Mouse (Mus musculus): Measurements from ENCODE around the gene Fam214b.

The Fam214b gene

DNA sequence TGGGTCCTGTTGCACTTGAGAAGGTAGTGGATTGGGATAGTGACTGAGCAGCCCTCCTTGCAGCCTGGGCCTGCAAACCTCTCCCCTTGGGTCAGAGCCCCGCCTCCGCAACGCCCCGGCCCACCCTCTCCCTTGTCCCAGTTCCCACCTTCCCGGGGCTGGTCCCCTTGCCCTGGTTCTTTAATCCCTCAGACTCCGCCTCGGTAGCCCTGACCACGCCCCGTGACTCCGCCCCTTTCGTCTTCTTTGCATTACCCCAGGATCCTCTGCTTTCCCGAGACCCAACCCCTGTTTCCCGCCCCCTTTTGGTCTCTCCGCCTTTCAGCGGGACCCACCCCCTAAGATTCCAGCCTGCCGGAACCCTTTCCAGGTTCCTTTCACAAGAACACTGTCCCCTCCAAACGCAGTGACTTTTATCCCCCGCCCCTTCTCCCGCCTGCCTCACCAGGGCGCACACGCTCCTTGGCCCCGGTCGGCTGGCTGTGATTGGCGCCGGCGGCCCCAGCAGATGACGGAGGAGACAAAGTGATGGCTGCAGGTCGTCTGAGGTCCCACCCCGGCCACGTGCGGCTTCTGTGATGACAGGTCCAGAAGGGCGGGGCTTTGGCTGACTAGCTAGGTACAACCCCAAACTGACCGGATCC is at the start of gene Fam214b:
Gene Fam214b, minus strand, starts transcription at position 562 of the 644 bp plus-strand sequence.
- DNase-seq = peak; percentile 89

DNA sequence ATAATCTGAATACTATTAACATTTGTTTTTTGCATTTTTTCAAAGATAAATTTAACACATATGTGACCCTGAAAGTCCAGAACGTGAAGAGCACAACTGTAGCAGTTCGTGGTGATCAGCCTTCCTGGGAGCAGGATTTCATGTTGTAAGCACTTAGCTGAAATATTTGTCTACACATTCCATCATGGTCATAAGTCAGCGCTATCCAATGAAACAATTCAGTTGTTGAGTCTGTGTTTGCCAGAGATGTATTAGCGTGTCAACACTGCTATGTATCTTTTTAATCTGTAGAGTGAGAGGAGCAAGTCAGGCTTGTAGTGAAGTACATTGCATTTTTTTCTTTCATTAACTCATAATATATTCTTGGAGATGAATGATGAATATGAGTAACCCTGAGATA is 45.2 kb upstream of the Fam214b start:
- no peak for DNase-seq

DNA sequence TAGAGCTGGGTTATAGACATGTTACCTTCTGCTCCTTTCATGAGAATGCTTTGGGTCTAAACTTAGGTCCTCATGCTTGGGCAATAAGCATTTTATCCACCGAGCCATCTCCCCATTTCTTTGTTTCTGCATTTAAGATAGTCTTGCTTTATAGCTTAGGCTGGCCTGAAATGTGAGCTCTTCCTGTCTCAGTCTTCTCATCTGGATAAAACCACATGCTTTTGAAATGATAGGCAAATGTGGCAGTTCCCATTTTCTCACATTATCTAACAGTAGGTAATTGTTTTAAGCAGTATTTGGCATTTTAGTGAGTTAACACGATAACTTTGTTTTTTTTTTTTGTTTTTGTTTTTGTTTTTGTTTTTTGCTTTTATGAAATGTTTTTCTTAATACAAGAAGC is 43.9 kb upstream of the Fam214b start:
- no peak for DNase-seq

DNA sequence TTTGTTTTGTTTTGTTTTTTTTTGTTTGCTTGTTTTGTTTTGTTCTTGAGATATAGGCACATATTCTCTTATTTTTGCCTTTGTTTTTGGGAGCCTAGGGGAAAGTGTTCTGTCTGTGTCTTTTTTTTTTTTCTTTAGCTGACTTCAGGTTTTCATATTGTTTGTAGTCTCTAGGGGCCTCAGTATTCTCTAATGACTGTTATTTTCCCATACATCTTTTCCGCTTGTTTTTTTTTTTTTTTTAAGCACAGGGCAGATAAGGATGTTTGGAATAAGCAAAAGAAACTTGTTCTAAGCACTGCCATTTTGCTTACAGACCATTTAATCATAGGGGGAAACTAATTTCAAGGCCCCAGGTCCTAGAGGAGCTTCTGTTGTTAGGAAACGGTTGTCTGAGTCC is 36.4 kb upstream of the Fam214b start:
- no peak for DNase-seq

DNA sequence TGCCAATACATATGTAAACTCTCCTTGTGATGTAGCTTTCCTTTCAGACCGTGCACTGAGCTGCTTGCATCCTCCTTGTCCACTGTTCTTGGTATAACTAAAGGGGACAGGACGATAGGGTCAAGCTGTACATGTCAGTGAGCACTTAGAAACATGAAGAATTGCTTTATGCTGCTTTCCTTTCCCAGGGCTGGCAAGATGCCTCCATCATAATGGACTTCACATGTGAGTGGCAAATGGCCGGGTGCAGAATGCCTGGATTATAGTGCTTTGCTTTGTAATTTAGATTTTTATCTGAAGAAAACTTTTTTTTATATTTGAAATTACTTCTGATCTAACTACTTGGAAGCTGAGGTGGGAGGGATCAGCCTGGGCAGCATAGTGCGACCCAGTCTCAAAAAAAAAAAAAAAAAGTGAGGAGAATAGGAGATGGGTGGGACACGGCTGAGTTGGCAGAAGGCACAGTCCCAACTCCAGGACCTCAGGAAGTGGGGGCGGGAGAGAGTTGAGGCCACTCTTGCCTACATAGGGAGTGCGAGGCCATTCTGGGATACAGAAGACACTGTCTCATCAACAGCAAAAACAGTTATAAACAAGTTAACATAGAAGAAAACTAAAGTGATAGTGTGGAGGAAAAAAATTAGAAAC is 32.2 kb upstream of the Fam214b start:
- no peak for DNase-seq

DNA sequence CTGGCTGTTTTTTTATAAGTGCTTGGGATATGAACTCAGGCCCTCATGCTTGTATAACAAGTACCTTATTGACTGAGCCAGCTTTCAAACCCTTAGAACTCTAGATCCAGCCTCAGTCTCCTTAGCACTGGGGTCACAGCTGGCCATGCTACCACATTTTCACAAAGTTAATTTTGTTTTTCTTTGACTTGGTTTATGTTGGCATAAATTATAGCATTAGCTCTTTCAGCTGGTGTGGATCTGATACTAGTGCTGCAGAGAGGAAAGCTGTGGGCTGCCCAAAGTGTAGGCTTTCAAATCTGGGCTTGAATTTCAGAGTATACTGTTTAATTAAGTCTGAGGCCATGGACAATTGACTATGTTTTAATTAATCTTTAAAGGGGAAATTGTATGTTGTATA is 28.9 kb upstream of the Fam214b start:
- DNase-seq = no peak

DNA sequence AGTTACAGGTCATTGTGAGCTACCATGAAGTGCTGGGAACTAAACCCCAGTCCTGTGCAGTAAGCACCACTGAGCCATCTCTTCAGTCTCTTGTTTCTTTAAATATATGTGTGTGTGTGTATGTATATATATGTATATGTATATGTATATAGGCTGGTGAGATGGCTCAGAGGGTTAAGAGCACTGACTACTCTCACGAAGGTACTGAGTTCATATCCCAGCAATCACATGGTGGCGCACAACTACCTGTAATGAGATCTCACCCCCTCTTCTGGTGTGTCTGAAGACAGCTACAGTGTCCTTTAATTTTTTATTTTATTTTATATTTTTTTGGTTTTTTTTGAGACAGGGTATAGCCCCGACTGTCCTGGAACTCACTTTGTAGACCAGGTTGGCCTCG is 19.5 kb upstream of the Fam214b start:
- no peak for DNase-seq

DNA sequence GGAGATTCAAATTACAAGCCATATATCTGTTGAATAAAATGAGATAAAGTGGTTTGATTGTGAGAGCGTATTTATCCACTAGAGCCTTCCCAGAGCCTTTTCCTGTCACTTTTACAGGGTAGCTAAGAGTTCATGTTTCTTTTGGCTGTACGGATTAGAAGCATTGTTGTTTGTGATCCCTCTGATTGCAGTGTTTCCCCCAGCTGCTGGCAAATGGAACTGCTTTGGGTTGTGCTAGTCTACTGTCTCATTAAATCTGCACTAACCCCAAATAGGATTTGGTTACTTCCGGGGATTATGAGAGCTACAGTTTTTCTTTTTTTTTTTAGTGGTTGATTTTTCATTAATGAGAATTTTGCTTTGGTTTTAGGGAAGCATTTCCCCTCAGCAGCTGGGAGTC is 14.3 kb upstream of the Fam214b start:
- DNase-seq = no peak

DNA sequence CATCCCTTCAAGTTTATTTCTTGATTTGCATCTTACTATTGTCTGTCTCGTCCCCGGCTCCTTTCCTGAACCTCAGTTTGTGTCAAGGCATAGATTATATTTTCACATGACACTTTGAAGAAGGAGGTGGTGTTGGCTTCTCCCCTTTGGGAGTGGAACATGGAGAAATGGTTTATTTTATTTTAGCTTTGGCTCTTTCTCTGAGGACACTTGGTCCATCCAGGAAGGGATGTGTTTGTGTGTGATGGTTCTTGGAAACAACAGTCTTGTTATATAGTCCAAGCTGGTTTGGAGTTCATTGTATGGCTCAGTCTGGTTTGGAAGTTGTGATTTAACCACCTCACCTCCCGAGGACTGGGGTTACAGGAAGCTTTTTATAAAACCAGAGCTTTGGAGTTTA is 13.7 kb upstream of the Fam214b start:
- DNase-seq = no peak

DNA sequence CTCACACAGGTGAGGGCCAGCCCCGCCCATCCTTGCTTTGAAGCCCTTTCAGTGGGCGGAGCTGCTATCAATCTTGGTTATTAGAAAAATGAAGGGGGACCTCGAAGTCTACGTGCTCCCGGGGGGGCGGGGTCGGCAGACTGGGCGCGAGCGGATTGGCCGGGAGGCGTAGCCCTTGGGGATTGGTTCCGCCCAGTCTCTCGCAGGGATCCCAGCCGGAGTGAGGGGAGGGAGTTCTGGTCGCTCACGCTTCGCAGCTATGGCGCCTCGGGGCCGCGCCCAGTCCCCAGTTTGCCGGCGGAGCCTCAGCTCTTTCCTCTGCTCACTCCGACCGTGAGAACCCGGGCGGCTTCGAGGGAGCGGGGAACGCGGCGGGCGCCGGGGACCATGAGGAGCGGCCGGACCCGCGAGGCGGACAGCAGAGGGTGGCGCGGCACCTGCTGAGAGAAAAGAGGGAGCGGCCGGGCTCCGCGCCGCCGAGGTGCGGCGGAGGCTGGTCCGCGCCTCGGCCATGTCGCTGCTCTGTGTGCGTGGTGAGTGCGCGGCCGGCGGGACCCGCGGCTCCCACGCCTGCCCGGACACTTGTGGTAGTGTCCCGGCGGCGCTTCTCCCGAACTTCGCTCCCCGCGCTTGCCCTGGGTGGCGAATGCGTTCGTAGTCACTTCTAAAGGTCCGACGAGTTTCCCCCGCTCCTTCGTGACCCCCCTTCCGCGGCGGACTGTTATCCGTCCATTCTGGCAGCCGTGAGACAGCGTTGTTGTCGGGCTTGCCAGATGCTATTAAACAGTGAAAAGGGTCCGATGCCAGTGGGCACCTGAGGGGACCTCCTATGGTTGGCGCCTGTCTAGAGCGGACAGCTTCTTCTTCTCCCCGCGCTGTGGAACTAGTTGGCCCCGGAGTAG is 13.0 kb upstream of the Fam214b start, which contains the start of gene Unc13b:
Gene Unc13b, plus strand, starts transcription at position 201 of the 902 bp plus-strand sequence.
- peak; percentile 90 for DNase-seq

DNA sequence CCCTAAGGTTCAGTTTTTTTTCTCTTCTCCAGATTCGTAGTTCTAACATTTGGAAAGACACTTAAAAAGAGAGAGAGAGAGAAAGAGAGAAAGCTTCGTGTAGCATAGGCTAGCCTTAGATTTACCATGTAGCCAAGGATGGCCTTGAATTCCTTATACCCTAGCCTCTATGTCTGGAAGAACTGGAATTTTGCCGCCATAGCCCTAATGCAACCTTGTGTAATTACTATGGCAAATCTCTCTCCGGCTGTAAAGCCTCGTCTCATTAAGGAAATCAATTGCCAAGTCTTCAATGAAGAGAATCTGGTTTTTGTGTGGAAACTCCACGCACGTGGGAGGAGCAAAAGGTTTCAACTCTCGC is 12.4 kb upstream of the Fam214b start:
- no peak for DNase-seq

DNA sequence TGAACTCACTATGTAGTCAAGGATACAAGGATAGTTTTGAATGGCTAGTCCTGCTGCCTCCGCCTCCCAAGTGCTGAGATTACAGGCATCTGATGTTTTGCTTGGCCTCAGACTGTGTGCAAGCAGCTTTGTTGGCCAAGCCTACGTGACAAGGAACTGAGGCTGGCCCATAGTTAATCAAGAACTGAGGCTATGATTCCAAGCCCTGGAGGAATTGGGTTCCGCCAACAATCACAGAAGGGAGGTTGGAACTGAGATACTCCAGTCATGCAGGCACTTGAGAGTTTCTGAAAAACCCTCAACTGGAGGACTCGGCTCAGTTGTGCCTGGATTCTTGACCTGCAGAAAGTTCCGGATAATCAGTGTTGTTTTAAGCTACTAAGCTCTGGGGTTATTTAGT is 11.6 kb upstream of the Fam214b start:
- no peak for DNase-seq

DNA sequence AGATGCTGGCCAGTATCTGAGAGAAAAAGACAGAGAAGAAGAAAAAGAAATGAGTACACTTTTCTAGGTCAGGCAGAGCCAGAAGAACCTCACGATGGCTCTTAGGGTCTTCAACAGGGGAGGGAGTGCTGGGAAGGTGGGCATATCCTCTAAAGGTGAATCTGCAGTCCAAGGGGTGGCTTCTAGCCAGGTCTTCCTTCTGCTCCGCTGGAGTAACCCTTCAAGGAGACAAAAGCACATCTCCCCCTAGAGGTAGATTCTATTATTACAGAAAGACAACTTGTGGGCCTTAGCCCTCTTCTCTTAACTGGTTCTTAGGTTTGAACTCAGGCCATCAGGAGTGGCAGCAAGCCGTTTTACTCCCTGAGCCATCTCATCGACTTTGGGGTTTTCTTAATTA is 6.6 kb upstream of the Fam214b start:
- DNase-seq = no peak

DNA sequence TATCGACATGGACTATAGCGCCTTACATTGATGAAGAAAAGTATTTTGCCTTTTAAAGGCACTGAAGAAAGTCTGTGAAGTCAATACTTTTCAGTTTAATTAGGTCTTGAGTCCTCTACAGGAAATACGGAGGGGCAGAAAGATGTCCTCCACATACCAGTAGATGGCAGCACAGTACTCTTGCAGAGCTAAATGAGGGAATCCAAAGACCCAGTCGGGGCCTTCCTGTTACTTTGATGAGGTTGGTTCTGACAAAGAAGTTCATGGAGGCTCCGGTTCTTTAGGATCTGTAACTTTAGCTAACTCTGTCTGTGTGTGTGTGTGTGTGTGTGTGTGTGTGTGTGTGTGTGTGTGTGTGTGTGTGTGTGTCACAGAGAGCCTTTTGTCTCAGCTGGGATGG is 1.2 kb upstream of the Fam214b start:
- DNase-seq = peak; percentile 52

DNA sequence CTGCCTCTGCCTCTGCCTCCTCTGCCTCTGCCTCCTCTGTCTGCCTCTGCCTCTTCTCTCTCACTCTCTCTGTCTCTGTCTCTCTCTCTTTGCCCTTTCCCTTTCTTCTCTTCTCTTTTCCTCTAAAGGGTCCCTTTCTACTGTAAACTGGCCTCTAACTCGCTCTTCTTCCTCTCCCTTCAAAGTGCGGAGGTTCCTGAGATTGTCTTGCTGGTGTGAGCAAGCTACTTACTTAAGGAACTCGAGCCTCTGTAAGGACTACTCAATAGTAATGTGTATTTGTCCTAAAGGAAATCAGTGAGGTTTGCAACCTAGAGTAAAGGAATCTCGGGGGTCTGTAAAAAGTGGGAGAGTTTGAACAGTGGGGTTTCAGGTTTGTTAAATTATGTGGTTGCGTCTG is 587 bp upstream of the Fam214b start:
- DNase-seq = no peak

DNA sequence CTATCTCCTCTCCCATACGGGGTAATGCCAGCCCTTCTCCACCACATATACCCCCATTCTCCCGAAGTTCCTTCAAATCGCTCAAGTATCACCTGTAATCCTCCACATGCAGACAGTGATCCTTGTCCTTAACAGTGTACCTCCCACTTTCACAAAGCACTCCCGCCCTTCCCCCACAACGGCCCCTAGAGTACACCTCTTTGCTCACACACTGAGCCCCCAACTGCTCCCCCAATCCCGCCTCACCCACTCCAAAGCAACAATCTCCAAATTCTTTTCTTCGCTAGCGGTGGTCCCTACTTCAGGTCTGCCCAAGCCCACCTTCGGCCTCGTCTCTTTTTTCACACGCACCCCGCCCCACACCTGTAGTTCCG is 748 bp downstream of the Fam214b start:
- DNase-seq = no peak

DNA sequence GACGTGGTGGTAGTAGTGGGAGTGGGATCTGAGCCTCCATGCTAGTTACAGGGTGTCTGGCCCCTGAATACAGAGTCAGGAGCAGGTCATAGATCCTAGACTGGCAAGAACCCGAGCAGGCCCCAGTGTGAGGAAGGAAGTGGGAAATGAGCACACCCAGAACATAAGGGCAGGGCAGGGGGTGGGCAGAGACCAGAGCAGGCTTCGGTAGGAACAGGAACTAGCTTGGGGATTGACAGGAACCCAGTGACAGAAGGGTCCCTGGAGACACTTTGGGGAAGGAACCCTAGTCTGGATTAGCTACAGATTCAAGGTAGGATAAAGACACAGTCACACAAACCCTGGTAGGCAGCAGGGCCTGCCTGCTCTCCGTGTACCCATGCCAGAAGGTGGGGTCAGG is 1.3 kb downstream of the Fam214b start:
- no peak for DNase-seq

DNA sequence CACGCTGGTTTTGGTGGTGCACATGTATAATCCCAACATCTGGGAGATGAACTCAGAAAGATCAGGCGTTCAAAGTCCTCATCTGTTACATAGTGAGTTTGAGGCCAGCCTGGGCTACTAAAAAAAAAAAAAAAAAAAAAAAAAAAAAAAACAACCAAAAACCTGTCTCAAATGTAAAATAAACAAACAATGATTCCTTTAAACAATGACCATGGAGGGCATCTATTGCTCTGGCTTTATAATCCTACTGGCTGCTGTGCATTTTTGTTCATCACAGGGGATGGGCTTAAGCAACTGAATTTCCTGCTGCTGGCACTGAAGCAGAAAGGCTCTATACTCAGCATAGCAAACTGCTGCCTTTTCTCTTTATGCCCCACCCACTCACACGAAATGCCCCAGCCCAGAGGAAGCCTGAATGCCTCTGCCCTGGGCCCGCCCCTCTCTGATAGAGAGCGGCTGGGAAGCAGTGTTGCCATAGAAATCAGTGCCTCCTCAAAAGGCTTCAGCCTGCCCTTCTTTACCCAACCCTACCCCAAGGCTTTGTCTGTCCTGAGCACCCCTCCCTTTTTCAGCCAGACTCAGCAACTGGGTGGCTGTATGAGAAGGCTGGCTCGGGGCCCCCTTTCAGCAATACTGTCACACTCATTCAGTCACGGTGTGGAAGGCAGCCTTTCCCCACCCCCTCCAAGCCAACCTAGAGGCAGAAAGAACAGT is 2.2 kb downstream of the Fam214b start:
- DNase-seq = peak; percentile 44

DNA sequence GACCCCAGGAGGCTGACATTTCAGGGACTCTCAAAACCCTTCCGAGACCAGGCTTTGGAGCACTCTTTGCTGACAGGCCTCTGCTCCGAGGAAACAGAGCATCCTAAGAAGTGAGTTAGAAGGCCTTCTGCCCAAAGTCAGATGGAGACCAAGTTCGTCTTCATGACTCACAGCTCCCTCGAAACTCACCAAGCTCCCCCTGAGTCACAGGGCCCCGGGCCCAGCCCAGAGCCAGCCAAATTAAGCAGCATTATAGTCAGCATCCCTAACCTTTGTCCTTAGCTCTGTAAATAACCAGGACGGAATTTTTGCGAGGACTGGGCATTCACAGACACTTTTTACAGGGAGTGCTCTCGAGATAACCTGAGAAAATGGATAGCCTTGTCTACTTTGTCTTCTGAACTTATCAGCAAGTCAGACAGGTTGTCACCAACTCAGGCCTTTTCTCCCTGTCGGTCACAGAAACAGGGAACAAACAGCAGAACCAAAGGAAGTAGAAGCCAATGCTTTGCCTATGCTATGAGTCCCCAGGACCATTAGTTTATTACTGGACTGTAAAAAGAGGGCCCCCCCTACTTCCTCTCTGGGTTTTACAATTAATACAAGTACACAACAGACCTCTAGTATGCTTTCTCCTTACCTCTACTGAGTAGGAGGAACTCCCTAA is 5.0 kb downstream of the Fam214b start:
- no peak for DNase-seq

DNA sequence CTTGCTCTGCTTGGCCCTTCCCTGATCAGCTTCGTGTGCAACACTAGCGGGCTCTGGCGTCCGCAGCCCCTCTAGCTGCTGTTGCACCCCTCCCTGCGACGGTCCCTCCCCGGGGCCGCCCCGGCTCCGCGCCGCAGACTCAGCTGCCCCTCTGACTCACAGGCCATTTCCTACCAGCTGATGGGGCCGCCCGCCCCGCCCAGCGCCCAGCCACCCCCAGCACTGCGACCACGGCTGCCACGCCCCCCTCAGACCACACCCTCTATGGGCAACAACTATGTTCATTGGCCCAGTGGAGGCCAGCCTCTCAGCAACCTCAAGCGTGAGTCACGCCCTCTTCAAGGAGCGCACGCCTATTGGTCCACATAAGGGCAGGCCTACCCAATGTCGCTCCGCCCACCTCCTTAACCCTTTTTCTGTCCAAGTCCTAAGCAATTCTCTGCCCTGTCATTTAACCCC is 5.9 kb downstream of the Fam214b start:
- peak; percentile 93 for DNase-seq

DNA sequence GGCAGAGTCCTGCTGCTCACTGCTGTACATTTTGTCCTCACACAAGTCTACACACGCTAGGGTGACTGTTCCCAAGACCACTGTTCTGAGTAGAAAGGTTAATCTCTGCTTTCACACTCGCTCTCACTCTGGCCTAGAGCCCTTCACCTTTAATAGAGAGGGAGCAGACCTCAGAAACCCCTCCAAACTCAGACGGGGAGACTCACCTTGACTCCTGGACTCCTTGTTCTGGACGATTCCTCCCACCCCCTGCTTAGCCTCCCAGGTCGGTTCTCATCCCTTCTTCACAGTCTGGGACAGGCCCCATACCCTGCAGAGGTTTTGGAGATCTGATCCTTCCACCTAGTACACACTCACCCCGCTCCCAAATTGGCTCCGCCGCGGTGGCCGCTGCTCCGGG is 6.4 kb downstream of the Fam214b start:
- DNase-seq = no peak
